Mouse (Mus musculus) heart, embryonic 13.5 days (tissue): ENCODE results near the gene Kcnc4. TPM values are rescaled to one million over a fixed set of nuclear protein-coding genes. Genes with fewer than 3 reads are reported as not detected.

ENCODE experiments used
- ATAC-seq: fragments of 200-750 bp; cut with Nextera tagmentation; 2 replicates; pipeline ENCODE4 v1.8.0; 2017; ENCODE audit warnings: moderate TSS enrichment; ENCODE audit not compliant: insufficient number of reproducible peaks, low FRiP score, low TSS enrichment; ENCODE audit errors: extremely low read depth
- H3K27ac ChIP-seq: fragments of 300-500 bp; sonication (generic); replicated peaks from 2 replicates; pipeline ENCODE4 v1.5.1; 2015; ENCODE audit warnings: moderate library complexity, mild to moderate bottlenecking, inconsistent platforms
- H3K27me3 ChIP-seq: fragments of 300-500 bp; sonication (generic); replicated peaks from 2 replicates; pipeline ENCODE4 v1.6.1; 2015; ENCODE audit warnings: mild to moderate bottlenecking, inconsistent platforms
- H3K36me3 ChIP-seq: fragments of 300-500 bp; sonication (generic); 2 replicates; pipeline ENCODE4 v1.6.1; 2015; ENCODE audit warnings: mild to moderate bottlenecking, inconsistent platforms
- H3K4me1 ChIP-seq: fragments of 300-500 bp; sonication (generic); 2 replicates; pipeline ENCODE4 v1.6.1; 2015; ENCODE audit warnings: inconsistent platforms
- H3K4me2 ChIP-seq: fragments of 300-500 bp; sonication (generic); 2 replicates; pipeline ENCODE4 v1.6.1; 2015; ENCODE audit warnings: inconsistent platforms, mild to moderate bottlenecking, moderate library complexity
- H3K4me3 ChIP-seq: fragments of 300-500 bp; sonication (generic); 2 replicates; pipeline ENCODE4 v1.5.1; 2015; ENCODE audit warnings: moderate library complexity, mild to moderate bottlenecking, inconsistent platforms
- H3K9ac ChIP-seq: fragments of 300-500 bp; sonication (generic); 2 replicates; pipeline ENCODE4 v1.6.1; 2015; ENCODE audit warnings: inconsistent platforms, mild to moderate bottlenecking, moderate library complexity
- H3K9me3 ChIP-seq: fragments of 300-500 bp; sonication (generic); 2 replicates; pipeline ENCODE4 v1.6.1; 2016; ENCODE audit warnings: inconsistent platforms
- WGBS: fragments of 180-500 bp; shearing (Covaris S2); methylation state at CpG from one replicate; pipeline ENCODE4 v1.1.7; 2015; ENCODE audit warnings: mixed read lengths; 5-methylcytosine and 5-hydroxymethylcytosine counted together
- polyA plus RNA-seq: library from polyadenylated mRNA; unstranded; fragments of >200 nt; fragmentation: Nextera tagmentation; extraction: Ambion mirVana; gene quantifications from 2 replicates; pipeline ENCODE4 v1.2.1, GENCODE M21; 2015

Gene Kcnc4
- polyA plus RNA-seq, 1 experiment from 2014 or later = 0.07 TPM

- Histone ChIP-seq H3K9ac (no peak overlapping the region), H3K36me3 (no peaks in the 10 kb centered on the region), H3K4me3 (no peak overlapping the region), H3K4me2 (no peak overlapping the region), H3K9me3 (no peaks in the 10 kb centered on the region), H3K4me1 (no peaks in the 10 kb centered on the region), H3K27ac (no peak overlapping the region), H3K27me3 (no peaks in the 10 kb centered on the region)
- 49% methylated on average over 2 of the region's 2 CpGs for WGBS
- ATAC-seq = no peak
Measured at GRCm38 (mm10) chr3:107420156-107420555, 39.2 kb downstream of the Kcnc4 start.

- peaks cover 2% of the 10 kb centered on the region for H3K4me1 ChIP-seq
- no peak for ATAC-seq
- 65% methylated on average over 3 of the region's 3 CpGs for WGBS
- no peaks in the 10 kb centered on the region for H3K36me3 ChIP-seq
- no peak overlapping the region for H3K4me2 ChIP-seq
- no peak overlapping the region for H3K4me3 ChIP-seq
- H3K9ac ChIP-seq = no peak overlapping the region
- no peak overlapping the region for H3K27ac ChIP-seq
- no peaks in the 10 kb centered on the region for H3K9me3 ChIP-seq
- no peaks in the 10 kb centered on the region; the same call in 1 of the 2 replicates for H3K27me3 ChIP-seq
Measured at GRCm38 (mm10) chr3:107417287-107417644, 42.1 kb downstream of the Kcnc4 start.

GRCm38 (mm10) chr3:107416541-107417286, 42.6 kb downstream of the Kcnc4 start:
- Histone ChIP-seq H3K4me1 (peaks cover 8% of the 10 kb centered on the region), H3K9ac (no peak overlapping the region), H3K4me2 (no peak overlapping the region), H3K27me3 (no peaks in the 10 kb centered on the region; the same call in 1 of the 2 replicates), H3K36me3 (no peaks in the 10 kb centered on the region), H3K4me3 (no peak overlapping the region), H3K9me3 (no peaks in the 10 kb centered on the region), H3K27ac (no peak overlapping the region)
- no peak for ATAC-seq
- 74% methylated on average over 9 of the region's 9 CpGs for WGBS

- Histone ChIP-seq H3K4me3 (no peak overlapping the region), H3K27me3 (no peaks in the 10 kb centered on the region; the same call in 1 of the 2 replicates), H3K9me3 (no peaks in the 10 kb centered on the region), H3K4me1 (peaks cover 13% of the 10 kb centered on the region), H3K36me3 (no peaks in the 10 kb centered on the region), H3K27ac (no peak overlapping the region), H3K9ac (no peak overlapping the region), H3K4me2 (no peak overlapping the region)
- ATAC-seq = no peak
- 30% methylated on average over 2 of the region's 2 CpGs for WGBS
Measured at GRCm38 (mm10) chr3:107413093-107413492, 46.3 kb downstream of the Kcnc4 start.

- no peak overlapping the region for H3K4me3 ChIP-seq
- no peak overlapping the region for H3K4me2 ChIP-seq
- no peaks in the 10 kb centered on the region for H3K9me3 ChIP-seq
- no peak overlapping the region for H3K27ac ChIP-seq
- H3K27me3 ChIP-seq = no peaks in the 10 kb centered on the region; the same call in 1 of the 2 replicates
- ATAC-seq = no peak
- H3K4me1 ChIP-seq = peaks cover 13% of the 10 kb centered on the region
- no peaks in the 10 kb centered on the region for H3K36me3 ChIP-seq
- 75% methylated on average over 8 of the region's 8 CpGs for WGBS
- no peak overlapping the region for H3K9ac ChIP-seq
Measured at GRCm38 (mm10) chr3:107412509-107412908, 46.8 kb downstream of the Kcnc4 start.

GRCm38 (mm10) chr3:107411669-107412068, 47.7 kb downstream of the Kcnc4 start:
- Histone ChIP-seq H3K9ac (no peak overlapping the region), H3K4me3 (no peak overlapping the region), H3K4me2 (no peak overlapping the region), H3K9me3 (no peaks in the 10 kb centered on the region), H3K27ac (no peak overlapping the region), H3K27me3 (no peaks in the 10 kb centered on the region; the same call in 1 of the 2 replicates), H3K36me3 (no peaks in the 10 kb centered on the region), H3K4me1 (peaks cover 13% of the 10 kb centered on the region)
- WGBS = 28% methylated on average over 4 of the region's 4 CpGs
- ATAC-seq = no peak

- Histone ChIP-seq H3K4me3 (no peak overlapping the region), H3K4me1 (no peaks in the 10 kb centered on the region), H3K36me3 (no peaks in the 10 kb centered on the region), H3K27me3 (no peaks in the 10 kb centered on the region), H3K9me3 (no peaks in the 10 kb centered on the region), H3K9ac (no peak overlapping the region), H3K4me2 (no peak overlapping the region), H3K27ac (no peak overlapping the region)
- WGBS = 83% methylated on average over 7 of the region's 7 CpGs
- ATAC-seq = no peak
Measured at GRCm38 (mm10) chr3:107401401-107401800, 58.0 kb downstream of the Kcnc4 start.

- H3K27me3 ChIP-seq = no peaks in the 10 kb centered on the region
Measured at GRCm38 (mm10) chr3:107399991-107400640, 59.2 kb downstream of the Kcnc4 start.

GRCm38 (mm10) chr3:107391198-107391597, 68.2 kb downstream of the Kcnc4 start:
- H3K36me3 ChIP-seq = no peaks in the 10 kb centered on the region
- no peak overlapping the region for H3K4me2 ChIP-seq
- H3K4me3 ChIP-seq = no peak overlapping the region
- H3K9ac ChIP-seq = no peak overlapping the region
- ATAC-seq = no peak
- peaks cover 6% of the 10 kb centered on the region for H3K4me1 ChIP-seq
- 50% methylated on average over 4 of the region's 4 CpGs for WGBS
- no peak overlapping the region for H3K27ac ChIP-seq
- no peaks in the 10 kb centered on the region for H3K9me3 ChIP-seq
- H3K27me3 ChIP-seq = no peaks in the 10 kb centered on the region; the same call in 1 of the 2 replicates

More at GRCm38 (mm10) chr3:107399991-107400640, 59.2 kb downstream of the Kcnc4 start:
- Histone ChIP-seq H3K4me1 (no peaks in the 10 kb centered on the region), H3K27ac (no peak overlapping the region), H3K36me3 (no peaks in the 10 kb centered on the region), H3K9ac (no peak overlapping the region), H3K9me3 (no peaks in the 10 kb centered on the region), H3K4me2 (no peak overlapping the region), H3K4me3 (no peak overlapping the region)
- WGBS = 68% methylated on average over 5 of the region's 5 CpGs
- no peak for ATAC-seq

Other genes with a start within 250 kb of the Kcnc4 start
- 1.0 and 7.4 TPM in 2 replicates for gene Cym, start 237.8 kb downstream of the Kcnc4 start, polyA plus RNA-seq
- gene A630076J17Rik, start 228.9 kb downstream of the Kcnc4 start, polyA plus RNA-seq = not detected in 2 replicates
- gene Prok1, start 219.8 kb downstream of the Kcnc4 start, polyA plus RNA-seq = not detected in 2 replicates
- gene Lamtor5, start 180.7 kb downstream of the Kcnc4 start, polyA plus RNA-seq = 149 and 173 TPM in 2 replicates
- gene Slc16a4, start 168.3 kb downstream of the Kcnc4 start, polyA plus RNA-seq = 1.6 TPM in 2 replicates
- 8.7 and 10.3 TPM in 2 replicates for gene Rbm15, start 125.9 kb downstream of the Kcnc4 start, polyA plus RNA-seq
- gene Slc6a17, start 58.5 kb upstream of the Kcnc4 start, polyA plus RNA-seq = 4.1 and 4.7 TPM in 2 replicates
- not detected in 2 replicates for gene Ubl4b, start 95.5 kb upstream of the Kcnc4 start, polyA plus RNA-seq
- gene Alx3, start 135.5 kb upstream of the Kcnc4 start, polyA plus RNA-seq = 0.28 and 0.53 TPM in 2 replicates
- not detected in 2 replicates for gene Gm10961, start 171.8 kb upstream of the Kcnc4 start, polyA plus RNA-seq
- gene Strip1, start 172.1 kb upstream of the Kcnc4 start, polyA plus RNA-seq = 36.3 and 37.3 TPM in 2 replicates
- gene Ahcyl1, start 237.0 kb upstream of the Kcnc4 start, polyA plus RNA-seq = 45.8 and 48.9 TPM in 2 replicates